Mouse (Mus musculus) MEL (cell line): ENCODE data around the gene Nkiras2. TPM values are rescaled to one million over a fixed set of nuclear protein-coding genes. Genes with fewer than 3 reads are reported as not detected.

Experiments
- DNase-seq: peaks from one replicate; pipeline ENCODE4 v3.0.0; 2011; ENCODE audit warnings: low read depth, low spot score
- H3K27ac ChIP-seq: 2 replicates; pipeline ENCODE4 v1.5.1; 2012; ENCODE audit warnings: low read depth, mild to moderate bottlenecking, control low read depth, low read length, moderate library complexity; ENCODE audit not compliant: control insufficient read depth
- H3K27me3 ChIP-seq, 2 experiments: fragments of 150-350 bp in 1 of 2; sonication (generic) in 1 of 2; 2 replicates each; pipeline ENCODE4 v1.6.1; 2012; ENCODE audit warnings: low read length in 2 of 2, mild to moderate bottlenecking in 2 of 2, improper control_type of control experiment in 1 of 2, moderate library complexity in 1 of 2; ENCODE audit not compliant: insufficient read depth in 2 of 2, control insufficient read depth in 1 of 2
- H3K36me3 ChIP-seq, 2 experiments: 2 replicates each; pipeline ENCODE4 v1.6.1; 2012 to 2014; ENCODE audit warnings: low read length in 2 of 2, improper control_type of control experiment in 1 of 2, inconsistent platforms in 1 of 2, mild to moderate bottlenecking in 1 of 2; ENCODE audit not compliant: insufficient read depth in 2 of 2, control insufficient read depth in 1 of 2
- H3K4me1 ChIP-seq, 2 experiments: fragments of 150-350 bp in 1 of 2; sonication (generic) in 1 of 2; 2 replicates each; pipeline ENCODE4 v1.6.1; 2012; ENCODE audit warnings: low read length in 2 of 2, improper control_type of control experiment in 1 of 2, mild to moderate bottlenecking in 1 of 2; ENCODE audit not compliant: insufficient read depth in 2 of 2, control insufficient read depth in 1 of 2
- H3K4me3 ChIP-seq, 2 experiments: fragments of 150-350 bp in 1 of 2; sonication (generic) in 1 of 2; 2 replicates each; pipeline ENCODE4 v1.5.1; 2012; ENCODE audit warnings: low read depth in 2 of 2, low read length in 2 of 2, mild to moderate bottlenecking in 2 of 2, moderate library complexity in 2 of 2, control low read depth in 1 of 2, improper control_type of control experiment in 1 of 2; ENCODE audit not compliant: control insufficient read depth in 1 of 2, insufficient read depth in 1 of 2
- H3K79me2 ChIP-seq: 2 replicates; pipeline ENCODE4 v1.6.1; 2012; ENCODE audit warnings: mild to moderate bottlenecking, low read length, moderate library complexity; ENCODE audit not compliant: control insufficient read depth, poor library complexity, insufficient read depth
- H3K9ac ChIP-seq: 2 replicates; pipeline ENCODE4 v1.6.1; 2012; ENCODE audit warnings: low read depth, mild to moderate bottlenecking, control low read depth, low read length, moderate library complexity; ENCODE audit not compliant: control insufficient read depth, poor library complexity, severe bottlenecking
- H3K9me3 ChIP-seq: fragments of 150-350 bp; sonication (generic); replicated peaks from 2 replicates; pipeline ENCODE4 v1.6.1; 2012; ENCODE audit warnings: mild to moderate bottlenecking, low read length, improper control_type of control experiment, moderate library complexity; ENCODE audit not compliant: insufficient read depth
- BHLHE40 ChIP-seq: IDR thresholded peaks from 2 replicates; pipeline ENCODE4 v1.6.1; 2012; ENCODE audit warnings: low read depth, mild to moderate bottlenecking, inconsistent platforms, low read length, improper control_type of control experiment, borderline replicate concordance
- CTCF ChIP-seq, 3 experiments: IDR thresholded peaks in 2 of 3; conservative IDR thresholded peaks in 1 of 3; 2 replicates each; pipeline ENCODE4 v1.5.1; 2011 to 2012; ENCODE audit warnings: low read length in 3 of 3, low read depth in 2 of 3, mild to moderate bottlenecking in 2 of 3, improper control_type of control experiment in 1 of 3, inconsistent platforms in 1 of 3, mixed read lengths in 1 of 3, moderate library complexity in 1 of 3; ENCODE audit not compliant: control insufficient read depth in 1 of 3, insufficient read depth in 1 of 3, poor library complexity in 1 of 3, severe bottlenecking in 1 of 3
- E2F4 ChIP-seq: IDR thresholded peaks from 2 replicates; pipeline ENCODE4 v1.6.1; 2011; ENCODE audit warnings: low read depth, low read length, improper control_type of control experiment, borderline replicate concordance
- ELF1 ChIP-seq: IDR thresholded peaks from 2 replicates; pipeline ENCODE4 v1.6.1; 2014; ENCODE audit warnings: low read depth, mild to moderate bottlenecking, inconsistent platforms, low read length, improper control_type of control experiment, moderate library complexity
- EP300 ChIP-seq, 2 experiments: IDR thresholded peaks; 2 replicates each; pipeline ENCODE4 v1.6.1; 2011; ENCODE audit warnings: improper control_type of control experiment in 2 of 2, low read length in 2 of 2, low read depth in 1 of 2, mild to moderate bottlenecking in 1 of 2
- ETS1 ChIP-seq: IDR thresholded peaks from 2 replicates; pipeline ENCODE4 v1.6.1; 2012; ENCODE audit warnings: low read depth, mild to moderate bottlenecking, inconsistent platforms, low read length, improper control_type of control experiment, moderate library complexity
- GABPA ChIP-seq: IDR thresholded peaks from 2 replicates; pipeline ENCODE4 v1.6.1; 2012; ENCODE audit warnings: low read depth, mild to moderate bottlenecking, inconsistent platforms, low read length, improper control_type of control experiment, moderate library complexity
- GATA1 ChIP-seq: IDR thresholded peaks from 2 replicates; pipeline ENCODE4 v1.6.1; 2011; ENCODE audit warnings: low read depth, low read length, improper control_type of control experiment
- HCFC1 ChIP-seq: IDR thresholded peaks from 2 replicates; pipeline ENCODE4 v1.6.1; 2012; ENCODE audit warnings: low read depth, mild to moderate bottlenecking, inconsistent platforms, low read length, improper control_type of control experiment, moderate library complexity
- JUND ChIP-seq: IDR thresholded peaks from 2 replicates; pipeline ENCODE4 v1.6.1; 2011; ENCODE audit warnings: low read depth, mild to moderate bottlenecking, improper control_type of control experiment, low read length
- KAT2A ChIP-seq: conservative IDR thresholded peaks from 2 replicates; pipeline ENCODE4 v1.6.1; 2012; ENCODE audit warnings: low read depth, low read length, improper control_type of control experiment, inconsistent platforms
- MAFK ChIP-seq: IDR thresholded peaks from 2 replicates; pipeline ENCODE4 v1.6.1; 2011; ENCODE audit warnings: low read depth, mild to moderate bottlenecking, low read length, improper control_type of control experiment, borderline replicate concordance
- MAX ChIP-seq: IDR thresholded peaks from 2 replicates; pipeline ENCODE4 v1.6.1; 2011; ENCODE audit warnings: low read length, improper control_type of control experiment
- MAZ ChIP-seq: IDR thresholded peaks from 2 replicates; pipeline ENCODE4 v1.6.1; 2012; ENCODE audit warnings: low read depth, mild to moderate bottlenecking, inconsistent platforms, low read length, improper control_type of control experiment
- MEF2A ChIP-seq: IDR thresholded peaks from 2 replicates; pipeline ENCODE4 v1.6.1; 2014; ENCODE audit warnings: low read depth, mild to moderate bottlenecking, inconsistent platforms, low read length, improper control_type of control experiment; ENCODE audit not compliant: poor library complexity, insufficient replicate concordance, severe bottlenecking; ENCODE audit errors: extremely low read depth
- MXI1 ChIP-seq: IDR thresholded peaks from 2 replicates; pipeline ENCODE4 v1.6.1; 2011; ENCODE audit warnings: mild to moderate bottlenecking, low read depth, low read length, improper control_type of control experiment
- MYB ChIP-seq: IDR thresholded peaks from 2 replicates; pipeline ENCODE4 v1.6.1; 2011; ENCODE audit warnings: mild to moderate bottlenecking, low read depth, low read length, improper control_type of control experiment
- NELFE ChIP-seq: IDR thresholded peaks from 2 replicates; pipeline ENCODE4 v1.6.1; 2011; ENCODE audit warnings: low read depth, low read length, improper control_type of control experiment
- POLR2A ChIP-seq, 2 experiments: IDR thresholded peaks; 2 replicates each; pipeline ENCODE4 v1.6.1; 2011 to 2012; ENCODE audit warnings: low read length in 2 of 2, mild to moderate bottlenecking in 2 of 2, control low read depth in 1 of 2, improper control_type of control experiment in 1 of 2, low read depth in 1 of 2, moderate library complexity in 1 of 2; ENCODE audit not compliant: control insufficient read depth in 1 of 2, insufficient read depth in 1 of 2, poor library complexity in 1 of 2
- POLR2AphosphoS2 ChIP-seq: IDR thresholded peaks from 2 replicates; pipeline ENCODE4 v1.6.1; 2011; ENCODE audit warnings: low read length, improper control_type of control experiment
- POLR2AphosphoS5 ChIP-seq: IDR thresholded peaks from 2 replicates; pipeline ENCODE4 v1.6.1; 2012; ENCODE audit warnings: low read depth, borderline replicate concordance, mild to moderate bottlenecking, inconsistent platforms, low read length, moderate library complexity, mixed read lengths
- RAD21 ChIP-seq: IDR thresholded peaks from 2 replicates; pipeline ENCODE4 v1.6.1; 2011; ENCODE audit warnings: mild to moderate bottlenecking, low read depth, low read length, improper control_type of control experiment
- RCOR1 ChIP-seq: IDR thresholded peaks from 2 replicates; pipeline ENCODE4 v1.6.1; 2012; ENCODE audit warnings: low read depth, mild to moderate bottlenecking, inconsistent platforms, low read length, improper control_type of control experiment
- SIN3A ChIP-seq: IDR thresholded peaks from 2 replicates; pipeline ENCODE4 v1.6.1; 2012; ENCODE audit warnings: low read length, improper control_type of control experiment, inconsistent platforms
- SMC3 ChIP-seq: IDR thresholded peaks from 2 replicates; pipeline ENCODE4 v1.6.1; 2011; ENCODE audit warnings: low read depth, low read length, improper control_type of control experiment
- TAL1 ChIP-seq: IDR thresholded peaks from 2 replicates; pipeline ENCODE4 v1.6.1; 2012; ENCODE audit warnings: mild to moderate bottlenecking, inconsistent platforms, low read length, moderate library complexity, mixed read lengths
- TBP ChIP-seq: IDR thresholded peaks from 2 replicates; pipeline ENCODE4 v1.8.0; 2011; ENCODE audit warnings: low read depth, low read length, improper control_type of control experiment
- TCF12 ChIP-seq: IDR thresholded peaks from 2 replicates; pipeline ENCODE4 v1.6.1; 2014; ENCODE audit warnings: low read depth, mild to moderate bottlenecking, inconsistent platforms, low read length, improper control_type of control experiment, moderate library complexity
- UBTF ChIP-seq: IDR thresholded peaks from 2 replicates; pipeline ENCODE4 v1.6.1; 2012; ENCODE audit warnings: low read depth, mild to moderate bottlenecking, inconsistent platforms, low read length, improper control_type of control experiment, moderate library complexity, borderline replicate concordance; ENCODE audit not compliant: insufficient read depth
- USF1 ChIP-seq: IDR thresholded peaks from 2 replicates; pipeline ENCODE4 v1.6.1; 2014; ENCODE audit warnings: low read depth, mild to moderate bottlenecking, inconsistent platforms, low read length, improper control_type of control experiment, moderate library complexity
- USF2 ChIP-seq, 2 experiments: IDR thresholded peaks; 2 replicates each; pipeline ENCODE4 v1.6.1; 2011 to 2012; ENCODE audit warnings: improper control_type of control experiment in 2 of 2, low read length in 2 of 2, borderline replicate concordance in 1 of 2, inconsistent platforms in 1 of 2, low read depth in 1 of 2, mild to moderate bottlenecking in 1 of 2; ENCODE audit not compliant: insufficient read depth in 1 of 2
- ZC3H11A ChIP-seq: IDR thresholded peaks from 2 replicates; pipeline ENCODE4 v1.6.1; 2012; ENCODE audit warnings: low read depth, mild to moderate bottlenecking, inconsistent platforms, low read length, improper control_type of control experiment
- ZKSCAN1 ChIP-seq: IDR thresholded peaks from 2 replicates; pipeline ENCODE4 v1.6.1; 2012; ENCODE audit warnings: low read depth, mild to moderate bottlenecking, inconsistent platforms, low read length, improper control_type of control experiment, moderate library complexity
- ZMIZ1 ChIP-seq: IDR thresholded peaks from 2 replicates; pipeline ENCODE4 v1.6.1; 2012; ENCODE audit warnings: low read depth, mild to moderate bottlenecking, inconsistent platforms, low read length, improper control_type of control experiment, moderate library complexity
- polyA plus RNA-seq, 2 experiments: library from polyadenylated mRNA; stranded (reverse) in 1 of 2; unstranded in 1 of 2; fragments of >175 nt in 1 of 2; fragments of >200 nt in 1 of 2; gene quantifications; 2 replicates each; pipeline versions ENCODE4 v1.2.1 to v1.2.4; 2012; ENCODE audit warnings: low replicate concordance in 2 of 2, low read depth in 1 of 2; ENCODE audit not compliant: insufficient read length in 2 of 2, insufficient read depth in 1 of 2, missing spikeins in 1 of 2
- total RNA-seq: library from RNA; depleted of rRNA; stranded (reverse); fragments of 300-350 nt; gene quantifications from 2 replicates; pipeline ENCODE4 v1.2.3, GENCODE M21; 2012

Nkiras2 gene
- total and polyA plus RNA-seq, 3 experiments = 37.1 to 49.9 TPM; not detected in 1

GRCm38 (mm10) chr11:100622714-100623113 is 3.7 kb downstream of the Nkiras2 start (continued):
- TF ChIP-seq NELFE = peak; percentile 87
- TF ChIP-seq, all 39 proteins: peak for 20

- DNase-seq = peak; percentile 99
- H3K27ac ChIP-seq = peak overlapping the region; percentile 72
- H3K36me3 ChIP-seq = peaks cover 0 to 42% of the 10 kb centered on the region in 2 experiments; a peak in 2 of 4 replicates
- peak overlapping the region; percentile 74 to 88 for H3K4me3 ChIP-seq
- H3K9me3 ChIP-seq = no peaks in the 10 kb centered on the region
- H3K27me3 ChIP-seq = no peaks in the 10 kb centered on the region
- peaks cover 10 to 52% of the 10 kb centered on the region in 2 experiments for H3K4me1 ChIP-seq
- peaks cover 14% of the 10 kb centered on the region for H3K79me2 ChIP-seq
- peak overlapping the region; percentile 61 for H3K9ac ChIP-seq
- TF ChIP-seq MEF2A (no peak), ZMIZ1 (peak; percentile 82), POLR2A (IDR thresholded peaks at IDR 0.05; ENCODE audit: control insufficient read depth in 1 of 2, insufficient read depth in 1 of 2, low read depth in 1 of 2, low read length in 2 of 2, poor library complexity in 1 of 2) (peak in 1 of 2 experiments; percentile 63; a peak in 2 of 4 replicates), UBTF (no peak), RCOR1 (peak; percentile 78; the same call in 1 of the 2 replicates), MYB (peak; percentile 56; the same call in 1 of the 2 replicates), ELF1 (peak; percentile 35; the same call in 1 of the 2 replicates), JUND (no peak), KAT2A (no peak), POLR2AphosphoS2 (peak; percentile 76), GABPA (no peak), TBP (peak; percentile 71; the same call in 1 of the 2 replicates), GATA1 (peak; percentile 78), HCFC1 (peak; percentile 76), NELFE (peak; percentile 55), SMC3 (peak; percentile 15; the same call in 1 of the 2 replicates), ETS1 (peak; percentile 97), ZC3H11A (no peak), USF2 (IDR thresholded peaks at IDR 0.05; ENCODE audit: borderline replicate concordance in 1 of 2, insufficient read depth in 1 of 2, low read depth in 1 of 2, low read length in 2 of 2) (no peak), MAZ (peak; percentile 95), MAX (peak; percentile 70), ZKSCAN1 (0 out of 2 replicates have a peak, but pooled peaks have one; percentile 34), RAD21 (no peak), CTCF (IDR thresholded peaks at IDR 0.05 in 2 of 3, conservative IDR thresholded peaks at IDR 0.05 in 1 of 3; ENCODE audit: control insufficient read depth in 1 of 3, insufficient read depth in 1 of 3, low read depth in 2 of 3, low read length in 3 of 3, poor library complexity in 1 of 3, severe bottlenecking in 1 of 3) (no peak), BHLHE40 (peak; percentile 42; the same call in 1 of the 2 replicates), MAFK (peak; percentile 41; the same call in 1 of the 2 replicates), USF1 (0 out of 2 replicates have a peak, but pooled peaks have one; percentile 30), EP300 (IDR thresholded peaks at IDR 0.05; ENCODE audit: low read depth in 1 of 2, low read length in 2 of 2) (peak; percentile 75 to 81), E2F4 (no peak), SIN3A (peak; percentile 98), TAL1 (peak; percentile 17; the same call in 1 of the 2 replicates), TCF12 (peak; percentile 72), MXI1 (peak; percentile 51; the same call in 1 of the 2 replicates), POLR2AphosphoS5 (no peak)
Measured at GRCm38 (mm10) chr11:100623867-100624266, 4.8 kb downstream of the Nkiras2 start.
